Mouse (Mus musculus) duodenum, adult 2 months (tissue): ENCODE measurements around the gene Samd4b. TPM values are rescaled to one million over a fixed set of nuclear protein-coding genes. Genes with fewer than 3 reads are reported as not detected.

Experiments
- polyA plus RNA-seq: library from polyadenylated mRNA; depleted of rRNA; stranded (reverse); fragments of >200 nt; gene quantifications from 2 replicates; pipeline ENCODE4 v1.2.3, GENCODE M21; 2012; ENCODE audit warnings: low replicate concordance; rRNA removed

Samd4b gene
- polyA plus RNA-seq: 60.8 and 63.0 TPM in 2 replicates

GRCm38 (mm10) chr7:28597642-28598446 is at the start of gene Samd4b, which contains the start of gene Pak4:
TSS of gene Samd4b (minus strand) at chr7:28598144.
TSS of gene Pak4 (minus strand) at chr7:28598185.

GRCm38 (mm10) chr7:28631073-28631472 is 33.1 kb upstream of the Samd4b start, which contains the start of gene Acp7:
TSS of gene Acp7 (minus strand) at chr7:28631332.

GRCm38 (mm10) chr7:28547154-28547553 is 50.8 kb downstream of the Samd4b start, which contains the start of gene Nccrp1:
TSS of gene Nccrp1 (minus strand) at chr7:28547254.

GRCm38 (mm10) chr7:28540526-28540925 is 57.4 kb downstream of the Samd4b start, which contains the start of gene Sycn:
TSS of gene Sycn (plus strand) at chr7:28540885.

GRCm38 (mm10) chr7:28522536-28522935 is 75.4 kb downstream of the Samd4b start, which contains the start of gene Ifnl3:
TSS of gene Ifnl3 (plus strand) at chr7:28522836.

GRCm38 (mm10) chr7:28510405-28510974 is 87.5 kb downstream of the Samd4b start, which contains the start of gene Ifnl2:
TSS of gene Ifnl2 (minus strand) at chr7:28510455.

GRCm38 (mm10) chr7:28451531-28452360 is 146.2 kb downstream of the Samd4b start, which contains the start of gene Lrfn1:
TSS of gene Lrfn1 (plus strand) at chr7:28451980.

GRCm38 (mm10) chr7:28436932-28437570 is 160.9 kb downstream of the Samd4b start, which contains the start of gene Gmfg:
TSS of gene Gmfg (plus strand) at chr7:28437447.

GRCm38 (mm10) chr7:28392429-28393271 is 205.3 kb downstream of the Samd4b start, which contains the start of the genes Med29 and Paf1:
TSS of gene Med29 (minus strand) at chr7:28392708.
TSS of gene Paf1 (plus strand) at chr7:28392951.

GRCm38 (mm10) chr7:28380237-28381016 is 217.5 kb downstream of the Samd4b start, which contains the start of gene Zfp36:
TSS of gene Zfp36 (minus strand) at chr7:28380253.

GRCm38 (mm10) chr7:28372251-28373108 is 225.5 kb downstream of the Samd4b start, which contains the start of gene Plekhg2:
TSS of gene Plekhg2 (minus strand) at chr7:28372599.

GRCm38 (mm10) chr7:28350155-28350883 is 247.6 kb downstream of the Samd4b start, which contains the start of gene Rps16:
TSS of gene Rps16 (plus strand) at chr7:28350652.

Other genes starting within 250 kb of the Samd4b start
- 542 and 682 TPM in 2 replicates for gene Rps16, start 247.5 kb downstream of the Samd4b start, polyA plus RNA-seq
- 18.5 and 35.5 TPM in 2 replicates for gene Plekhg2, start 225.5 kb downstream of the Samd4b start, polyA plus RNA-seq
- gene Zfp36, start 217.9 kb downstream of the Samd4b start, polyA plus RNA-seq: 75.8 and 210 TPM in 2 replicates
- 48.3 and 51.3 TPM in 2 replicates for gene Med29, start 205.4 kb downstream of the Samd4b start, polyA plus RNA-seq
- 81.7 and 153 TPM in 2 replicates for gene Paf1, start 205.2 kb downstream of the Samd4b start, polyA plus RNA-seq
- 3.9 and 4.1 TPM in 2 replicates for gene Gmfg, start 160.7 kb downstream of the Samd4b start, polyA plus RNA-seq
- 1.9 and 2.2 TPM in 2 replicates for gene Lrfn1, start 146.2 kb downstream of the Samd4b start, polyA plus RNA-seq
- gene Ifnl2, start 87.7 kb downstream of the Samd4b start, polyA plus RNA-seq: not detected in 2 replicates
- not detected in 2 replicates for gene Ifnl3, start 75.3 kb downstream of the Samd4b start, polyA plus RNA-seq
- gene Sycn, start 57.3 kb downstream of the Samd4b start, polyA plus RNA-seq: 17.4 and 5,492 TPM in 2 replicates
- 0.26 and 3.6 TPM in 2 replicates for gene Nccrp1, start 50.9 kb downstream of the Samd4b start, polyA plus RNA-seq
- gene Pak4, start within 50 bp of the Samd4b start, polyA plus RNA-seq: 72.4 and 92.7 TPM in 2 replicates
- 0.05 TPM in 1 of 2 replicates, not detected in the other for gene Acp7, start 33.2 kb upstream of the Samd4b start, polyA plus RNA-seq
- gene Fbxo27, start 94.7 kb upstream of the Samd4b start, polyA plus RNA-seq: 1.2 and 1.3 TPM in 2 replicates
- 1.2 and 2.9 TPM in 2 replicates for gene Fbxo17, start 118.7 kb upstream of the Samd4b start, polyA plus RNA-seq
- 121 and 126 TPM in 2 replicates for gene Mrps12, start 143.7 kb upstream of the Samd4b start, polyA plus RNA-seq
- 26.1 and 35.4 TPM in 2 replicates for gene Sars2, start 143.8 kb upstream of the Samd4b start, polyA plus RNA-seq
- not detected in 2 replicates for gene Ccer2, start 158.0 kb upstream of the Samd4b start, polyA plus RNA-seq
- 28.7 and 28.8 TPM in 2 replicates for gene Sirt2, start 168.6 kb upstream of the Samd4b start, polyA plus RNA-seq
- gene Nfkbib, start 169.4 kb upstream of the Samd4b start, polyA plus RNA-seq: 85.4 and 139 TPM in 2 replicates
- 2.5 and 4.3 TPM in 2 replicates for gene Rinl, start 190.8 kb upstream of the Samd4b start, polyA plus RNA-seq
- gene Hnrnpl, start 210.4 kb upstream of the Samd4b start, polyA plus RNA-seq: 78.1 and 84.5 TPM in 2 replicates
- gene Ech1, start 227.1 kb upstream of the Samd4b start, polyA plus RNA-seq: 266 and 315 TPM in 2 replicates
- 2,214 and 3,102 TPM in 2 replicates for gene Lgals4, start 235.7 kb upstream of the Samd4b start, polyA plus RNA-seq